Mouse (Mus musculus) spleen, postnatal 4 days (tissue): ENCODE measurements around the gene Timm50.
A peak's percentile ranks its signal among the peaks of the same experiment; 100 is the strongest.

Source experiments
- DNase-seq, 2 experiments: peaks; one replicate each; pipeline ENCODE4 v3.0.0; 2022; ENCODE audit warnings: low spot score in 2 of 2

Timm50 gene

GRCm38 (mm10) chr7:28268576-28268975 lies 43.3 kb downstream of the Timm50 start:
- DNase-seq: no peak

GRCm38 (mm10) chr7:28268042-28268531 lies 43.8 kb downstream of the Timm50 start:
- peak; percentile 20 to 64 for DNase-seq

- DNase-seq: peak; percentile 49 to 72
Measured at GRCm38 (mm10) chr7:28267129-28268041, 44.5 kb downstream of the Timm50 start, which contains the start of gene Eid2. Gene Eid2, plus strand, starts transcription at chr7:28267881.

- no peak for DNase-seq
Measured at GRCm38 (mm10) chr7:28265391-28265790, 46.5 kb downstream of the Timm50 start.

- DNase-seq: peak; percentile 52 to 82
Measured at GRCm38 (mm10) chr7:28263786-28264185, 48.1 kb downstream of the Timm50 start.

- no peak for DNase-seq
Measured at GRCm38 (mm10) chr7:28262861-28263260, 49.0 kb downstream of the Timm50 start.
